Mouse (Mus musculus): ENCODE data around the gene Satb2. TPM values are rescaled to one million over a fixed set of nuclear protein-coding genes. Genes with fewer than 3 reads are reported as not detected.
A peak's percentile ranks its signal among the peaks of the same experiment; 100 is the strongest.

Satb2 gene
- polyA plus RNA-seq, 1 experiment from 2014 or later: 1.2 TPM

- no peak overlapping the region for H3K4me2 ChIP-seq
- DNase-seq (ENCODE audit: low spot score, missing footprints): peak; percentile 95
- H3K4me3 ChIP-seq (ENCODE audit: low read depth, low read length): no peak overlapping the region
- no peak for ATAC-seq (ENCODE audit: low FRiP score)
- peaks cover 61% of the 10 kb centered on the region for H3K27me3 ChIP-seq (ENCODE audit: control insufficient read depth, insufficient read depth, low read length)
- H3K4me1 ChIP-seq (ENCODE audit: control insufficient read depth, insufficient read depth, low read length): peaks cover 9% of the 10 kb centered on the region
- no peaks in the 10 kb centered on the region for H3K9me3 ChIP-seq (ENCODE audit: control insufficient read depth, low read length)
- H3K27ac ChIP-seq (ENCODE audit: low read depth, low read length): no peak overlapping the region
- 3% methylated on average over 25 of the region's 25 CpGs for WGBS
- H3K36me3 ChIP-seq (ENCODE audit: control insufficient read depth, insufficient read depth, low read length): no peaks in the 10 kb centered on the region
- H3K9ac ChIP-seq (ENCODE audit: low read length): no peak overlapping the region
These were observed 2.2 kb downstream of the Satb2 start for GRCm38 (mm10) chr1:56976044-56976824.

- H3K9me3 ChIP-seq (ENCODE audit: control insufficient read depth, low read length): no peaks in the 10 kb centered on the region
These were observed 2.9 kb downstream of the Satb2 start for GRCm38 (mm10) chr1:56975546-56975945.

GRCm38 (mm10) chr1:56974187-56974586 is 4.3 kb downstream of the Satb2 start:
- peaks cover 61% of the 10 kb centered on the region for H3K27me3 ChIP-seq (ENCODE audit: control insufficient read depth, insufficient read depth, low read length)
- WGBS: 5% methylated on average over 14 of the region's 14 CpGs
- DNase-seq (ENCODE audit: low spot score, missing footprints) (no peak), ATAC-seq (ENCODE audit: low FRiP score) (no peak)
- H3K36me3 ChIP-seq (ENCODE audit: control insufficient read depth, insufficient read depth, low read length): no peaks in the 10 kb centered on the region
- H3K4me3 ChIP-seq (ENCODE audit: low read depth, low read length): no peak overlapping the region
- no peaks in the 10 kb centered on the region for H3K9me3 ChIP-seq (ENCODE audit: control insufficient read depth, low read length)
- H3K9ac ChIP-seq (ENCODE audit: low read length): no peak overlapping the region
- H3K27ac ChIP-seq (ENCODE audit: low read depth, low read length): no peak overlapping the region
- no peak overlapping the region for H3K4me2 ChIP-seq
- peaks cover 28% of the 10 kb centered on the region for H3K4me1 ChIP-seq (ENCODE audit: control insufficient read depth, insufficient read depth, low read length)

More at GRCm38 (mm10) chr1:56975546-56975945, 2.9 kb downstream of the Satb2 start:
- Histone ChIP-seq H3K36me3 (ENCODE audit: control insufficient read depth, insufficient read depth, low read length) (no peaks in the 10 kb centered on the region), H3K9ac (ENCODE audit: low read length) (no peak overlapping the region), H3K4me1 (ENCODE audit: control insufficient read depth, insufficient read depth, low read length) (peaks cover 16% of the 10 kb centered on the region), H3K4me3 (ENCODE audit: low read depth, low read length) (no peak overlapping the region), H3K27ac (ENCODE audit: low read depth, low read length) (no peak overlapping the region), H3K4me2 (no peak overlapping the region), H3K27me3 (ENCODE audit: control insufficient read depth, insufficient read depth, low read length) (peaks cover 61% of the 10 kb centered on the region)
- 0% methylated on average over 12 of the region's 12 CpGs for WGBS
- ATAC-seq (ENCODE audit: low FRiP score) (no peak), DNase-seq (ENCODE audit: low spot score, missing footprints) (peak; percentile 94)

GRCm38 (mm10) chr1:56973593-56973950 is 4.9 kb downstream of the Satb2 start:
- WGBS: under 1% methylated on average over 16 of the region's 16 CpGs
- DNase-seq (ENCODE audit: low spot score, missing footprints): no peak

GRCm38 (mm10) chr1:56972950-56973592 is 5.4 kb downstream of the Satb2 start:
- Histone ChIP-seq H3K4me1 (ENCODE audit: control insufficient read depth, insufficient read depth, low read length) (peaks cover 28% of the 10 kb centered on the region), H3K4me3 (ENCODE audit: low read depth, low read length) (peak overlapping the region; percentile 73), H3K27me3 (ENCODE audit: control insufficient read depth, insufficient read depth, low read length) (peaks cover 65% of the 10 kb centered on the region), H3K9me3 (ENCODE audit: control insufficient read depth, low read length) (no peaks in the 10 kb centered on the region), H3K27ac (ENCODE audit: low read depth, low read length) (peak overlapping the region; percentile 75), H3K36me3 (ENCODE audit: control insufficient read depth, insufficient read depth, low read length) (no peaks in the 10 kb centered on the region), H3K9ac (ENCODE audit: low read length) (peak overlapping the region; percentile 87), H3K4me2 (peak overlapping the region; percentile 79)
- WGBS: under 1% methylated on average over 47 of the region's 47 CpGs
- ATAC-seq (ENCODE audit: low FRiP score) (peak; percentile 73), DNase-seq (ENCODE audit: low spot score, missing footprints) (peak; percentile 100)

More at GRCm38 (mm10) chr1:56973593-56973950, 4.9 kb downstream of the Satb2 start:
- ATAC-seq (ENCODE audit: low FRiP score): peak; percentile 26
- Histone ChIP-seq H3K9ac (ENCODE audit: low read length) (peak overlapping the region; percentile 87), H3K9me3 (ENCODE audit: control insufficient read depth, low read length) (no peaks in the 10 kb centered on the region), H3K27ac (ENCODE audit: low read depth, low read length) (no peak overlapping the region), H3K4me2 (peak overlapping the region; percentile 79), H3K27me3 (ENCODE audit: control insufficient read depth, insufficient read depth, low read length) (peaks cover 65% of the 10 kb centered on the region), H3K4me1 (ENCODE audit: control insufficient read depth, insufficient read depth, low read length) (peaks cover 28% of the 10 kb centered on the region), H3K36me3 (ENCODE audit: control insufficient read depth, insufficient read depth, low read length) (no peaks in the 10 kb centered on the region), H3K4me3 (ENCODE audit: low read depth, low read length) (peak overlapping the region; percentile 73)

- Histone ChIP-seq H3K4me3 (ENCODE audit: low read depth, low read length) (peak overlapping the region; percentile 73), H3K9ac (ENCODE audit: low read length) (peak overlapping the region; percentile 87), H3K4me1 (ENCODE audit: control insufficient read depth, insufficient read depth, low read length) (peaks cover 26% of the 10 kb centered on the region), H3K4me2 (peak overlapping the region; percentile 79), H3K9me3 (ENCODE audit: control insufficient read depth, low read length) (no peaks in the 10 kb centered on the region), H3K27me3 (ENCODE audit: control insufficient read depth, insufficient read depth, low read length) (peaks cover 65% of the 10 kb centered on the region), H3K36me3 (ENCODE audit: control insufficient read depth, insufficient read depth, low read length) (no peaks in the 10 kb centered on the region), H3K27ac (ENCODE audit: low read depth, low read length) (peak overlapping the region; percentile 75)
- under 1% methylated on average over 66 of the region's 83 CpGs for WGBS
- peak; percentile 65 for ATAC-seq (ENCODE audit: low FRiP score)
- peak; percentile 98 for DNase-seq (ENCODE audit: low spot score, missing footprints)
These were observed 6.0 kb downstream of the Satb2 start for GRCm38 (mm10) chr1:56972251-56972949.

- Histone ChIP-seq H3K4me3 (ENCODE audit: low read depth, low read length) (peak overlapping the region; percentile 73), H3K27ac (ENCODE audit: low read depth, low read length) (peak overlapping the region; percentile 75; the same call in 1 of the 2 replicates), H3K36me3 (ENCODE audit: control insufficient read depth, insufficient read depth, low read length) (no peaks in the 10 kb centered on the region), H3K4me2 (peak overlapping the region; percentile 79), H3K4me1 (ENCODE audit: control insufficient read depth, insufficient read depth, low read length) (peaks cover 24% of the 10 kb centered on the region), H3K27me3 (ENCODE audit: control insufficient read depth, insufficient read depth, low read length) (peaks cover 60% of the 10 kb centered on the region), H3K9ac (ENCODE audit: low read length) (peak overlapping the region; percentile 87), H3K9me3 (ENCODE audit: control insufficient read depth, low read length) (no peaks in the 10 kb centered on the region)
- ATAC-seq (ENCODE audit: low FRiP score) (no peak), DNase-seq (ENCODE audit: low spot score, missing footprints) (no peak)
- under 1% methylated on average over 14 of the region's 23 CpGs for WGBS
These were observed 6.6 kb downstream of the Satb2 start for GRCm38 (mm10) chr1:56971942-56972250.

GRCm38 (mm10) chr1:56971441-56971861 is 7.0 kb downstream of the Satb2 start:
- WGBS: under 1% methylated on average over 29 of the region's 29 CpGs
- Histone ChIP-seq H3K27me3 (ENCODE audit: control insufficient read depth, insufficient read depth, low read length) (peaks cover 55% of the 10 kb centered on the region), H3K36me3 (ENCODE audit: control insufficient read depth, insufficient read depth, low read length) (no peaks in the 10 kb centered on the region), H3K9me3 (ENCODE audit: control insufficient read depth, low read length) (no peaks in the 10 kb centered on the region), H3K27ac (ENCODE audit: low read depth, low read length) (no peak overlapping the region), H3K4me2 (peak overlapping the region; percentile 79), H3K4me3 (ENCODE audit: low read depth, low read length) (peak overlapping the region; percentile 73), H3K4me1 (ENCODE audit: control insufficient read depth, insufficient read depth, low read length) (peaks cover 22% of the 10 kb centered on the region), H3K9ac (ENCODE audit: low read length) (peak overlapping the region; percentile 87)
- peak; percentile 92 for DNase-seq (ENCODE audit: low spot score, missing footprints)
- peak; percentile 1; the same call in 1 of the 2 replicates for ATAC-seq (ENCODE audit: low FRiP score)

Data from midbrain, embryonic 11.5 days (tissue).